18 mouse cellular contexts compared by ENCODE assay signal in the genomic region with DNA sequence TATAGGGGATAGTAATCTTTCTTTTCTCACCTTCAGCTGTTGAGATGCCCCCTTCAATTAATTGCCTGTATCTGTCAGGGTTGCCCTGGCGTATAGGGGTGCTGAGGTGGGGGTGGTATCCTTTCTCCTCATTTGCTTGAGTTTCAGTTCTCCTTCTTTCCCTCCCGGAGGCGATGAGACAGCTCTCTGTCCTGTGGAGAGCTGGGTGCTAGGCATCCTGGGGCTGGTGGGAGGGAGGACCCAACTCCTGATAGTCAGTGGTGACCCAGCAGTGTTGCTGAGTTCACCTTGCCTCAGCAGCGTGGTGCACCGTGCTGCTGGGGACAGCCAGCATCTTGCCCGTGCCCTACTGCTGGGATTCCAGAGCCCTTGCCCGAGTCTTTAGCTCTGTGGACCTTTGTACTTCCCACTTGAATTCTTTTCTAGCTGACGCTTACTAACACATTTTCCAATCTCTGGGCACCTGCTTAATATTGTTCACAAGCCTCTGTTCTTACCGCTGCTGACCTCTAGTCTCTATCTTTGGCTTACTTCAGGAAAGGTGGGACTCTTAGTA. TPM values are rescaled to one million over a fixed set of nuclear protein-coding genes. Genes with fewer than 3 reads are reported as not detected.
DNase-seq lines count a peak whose midpoint lies in the region; ATAC-seq lines count a peak whose summit lies in the region.
"Had no signal": no experiment of that assay in that cellular context is flagged by ENCODE, and none has a peak within 500 bp of the region (broad histone marks: within the 10 kb centered on the region; RNA-seq: fewer than 3 reads in every experiment).

No protein-coding gene starts in this region.

- H3K27me3 ChIP-seq in heart, embryonic 13.5 days (replicated peaks), result no peaks in the 10 kb centered on the region
- H3K27me3 ChIP-seq in midbrain, embryonic 13.5 days, result no peaks in the 10 kb centered on the region
- H3K27me3 ChIP-seq in midbrain, embryonic 11.5 days (ENCODE audit: control insufficient read depth, insufficient read depth, low read length), result no peaks in the 10 kb centered on the region
- no peaks in the 10 kb centered on the region for H3K27me3 ChIP-seq in neural tube, embryonic 13.5 days
- H3K27me3 ChIP-seq: hindbrain, embryonic 15.5 days; limb, embryonic 15.5 days had no signal

- H3K4me1 ChIP-seq in heart, embryonic 13.5 days, result peaks cover 43% of the 10 kb centered on the region
- peaks cover 43% of the 10 kb centered on the region for H3K4me1 ChIP-seq in midbrain, embryonic 13.5 days (replicated peaks)
- H3K4me1 ChIP-seq in midbrain, embryonic 11.5 days (ENCODE audit: control insufficient read depth, insufficient read depth, low read length), result peaks cover 25% of the 10 kb centered on the region
- peaks cover 51% of the 10 kb centered on the region for H3K4me1 ChIP-seq in neural tube, embryonic 13.5 days (replicated peaks)

- no peak for DNase-seq in heart, adult 9 months (ENCODE audit: low spot score in 2 of 2)
- DNase-seq in midbrain, embryonic 11.5 days (ENCODE audit: low spot score, missing footprints), result no peak
- DNase-seq in kidney, postnatal 14 days, result peak; percentile 48
- no peak for DNase-seq in cerebellum, postnatal 14 days
- no peak for DNase-seq in layer of hippocampus, postnatal 36 days
- DNase-seq: adrenal gland, postnatal 25 days; cerebellum, adult 9-11 months; embryo, embryonic 11 days; heart, postnatal 10 days; midbrain, embryonic 14.5 days; thymus, postnatal 4 days had no signal

- H3K27ac ChIP-seq in heart, embryonic 13.5 days (replicated peaks), result no peak overlapping the region
- no peak overlapping the region for H3K27ac ChIP-seq in midbrain, embryonic 13.5 days
- H3K27ac ChIP-seq in midbrain, embryonic 11.5 days (ENCODE audit: low read depth, low read length), result no peak overlapping the region
- H3K27ac ChIP-seq in neural tube, embryonic 13.5 days (replicated peaks), result no peak overlapping the region
- H3K27ac ChIP-seq: hindbrain, embryonic 15.5 days; limb, embryonic 15.5 days had no signal

- WGBS in heart, embryonic 13.5 days, result 56% methylated on average over 9 of the region's 9 CpGs
- 70% methylated on average over 9 of the region's 9 CpGs for WGBS in midbrain, embryonic 13.5 days
- WGBS in midbrain, embryonic 11.5 days, result 81% methylated on average over 9 of the region's 9 CpGs
- 82% methylated on average over 9 of the region's 9 CpGs for WGBS in neural tube, embryonic 13.5 days

- no peaks in the 10 kb centered on the region for H3K9me3 ChIP-seq in heart, embryonic 13.5 days
- H3K9me3 ChIP-seq in midbrain, embryonic 13.5 days, result no peaks in the 10 kb centered on the region
- H3K9me3 ChIP-seq in midbrain, embryonic 11.5 days (ENCODE audit: control insufficient read depth, low read length), result no peaks in the 10 kb centered on the region
- H3K9me3 ChIP-seq in neural tube, embryonic 13.5 days, result no peaks in the 10 kb centered on the region
- H3K9me3 ChIP-seq: hindbrain, embryonic 15.5 days; limb, embryonic 15.5 days had no signal

- 0 out of 2 replicates have a peak overlapping the region, but pooled peaks have one; percentile 21 for H3K9ac ChIP-seq in heart, embryonic 13.5 days
- H3K9ac ChIP-seq in midbrain, embryonic 13.5 days (replicated peaks), result peak overlapping the region; percentile 41; the same call in 1 of the 2 replicates
- no peak overlapping the region for H3K9ac ChIP-seq in midbrain, embryonic 11.5 days (ENCODE audit: low read length)
- 0 out of 2 replicates have a peak overlapping the region, but pooled peaks have one; percentile 3 for H3K9ac ChIP-seq in neural tube, embryonic 13.5 days
- H3K9ac ChIP-seq: hindbrain, embryonic 15.5 days; limb, embryonic 15.5 days had no signal

- no peak overlapping the region for H3K4me2 ChIP-seq in heart, embryonic 13.5 days
- no peak overlapping the region for H3K4me2 ChIP-seq in midbrain, embryonic 13.5 days (replicated peaks)
- H3K4me2 ChIP-seq in midbrain, embryonic 11.5 days, result no peak overlapping the region
- no peak overlapping the region for H3K4me2 ChIP-seq in neural tube, embryonic 13.5 days
- H3K4me2 ChIP-seq: limb, embryonic 15.5 days had no signal

- no peak overlapping the region for H3K4me3 ChIP-seq in heart, embryonic 13.5 days
- no peak overlapping the region for H3K4me3 ChIP-seq in midbrain, embryonic 13.5 days (replicated peaks)
- no peak overlapping the region for H3K4me3 ChIP-seq in midbrain, embryonic 11.5 days (ENCODE audit: low read depth, low read length)
- H3K4me3 ChIP-seq in neural tube, embryonic 13.5 days, result no peak overlapping the region
- H3K4me3 ChIP-seq: hindbrain, embryonic 15.5 days; limb, embryonic 15.5 days had no signal

- ATAC-seq in heart, embryonic 13.5 days (ENCODE audit: extremely low read depth, insufficient number of reproducible peaks, low FRiP score, low TSS enrichment), result no peak
- no peak for ATAC-seq in midbrain, embryonic 13.5 days
- no peak for ATAC-seq in midbrain, embryonic 11.5 days (ENCODE audit: low FRiP score)
- ATAC-seq in neural tube, embryonic 13.5 days (ENCODE audit: low read depth), result no peak
- ATAC-seq: forebrain, embryonic 14.5 days; intestine, embryonic 16.5 days had no signal

- H3K36me3 ChIP-seq in heart, embryonic 13.5 days, result peaks cover 12% of the 10 kb centered on the region
- peaks cover 9% of the 10 kb centered on the region for H3K36me3 ChIP-seq in midbrain, embryonic 13.5 days
- H3K36me3 ChIP-seq in midbrain, embryonic 11.5 days (ENCODE audit: control insufficient read depth, insufficient read depth, low read length), result peaks cover 3% of the 10 kb centered on the region; the same call in 1 of the 2 replicates
- H3K36me3 ChIP-seq in neural tube, embryonic 13.5 days, result peaks cover 12% of the 10 kb centered on the region

RNA-seq across cellular contexts. Expression of a gene that starts 3.2 kb away (rescaled TPM):
- 7.0 and 7.7 TPM in 2 replicates for polyA plus RNA-seq in heart, embryonic 13.5 days (2015; fragmentation: Nextera tagmentation; extraction: Ambion mirVana)
- polyA plus RNA-seq in midbrain, embryonic 13.5 days (2015; fragmentation: Nextera tagmentation; extraction: Ambion mirVana), result 23.8 and 26.5 TPM in 2 replicates
- 17.3 and 17.5 TPM in 2 replicates for polyA plus RNA-seq in midbrain, embryonic 11.5 days (2014; fragmentation: Nextera tagmentation; extraction: Ambion mirVana)
- 26.1 and 27.8 TPM in 2 replicates for polyA plus RNA-seq in neural tube, embryonic 13.5 days (2015; fragmentation: Nextera tagmentation; extraction: Ambion mirVana)
- total RNA-seq in layer of hippocampus, postnatal 36 days (2021), result 10 to 100 TPM; 87.3 to 88.1 TPM

RNA-seq across cellular contexts. Expression of a gene that starts 17.0 kb away (rescaled TPM):
- 32.5 and 35.5 TPM in 2 replicates for polyA plus RNA-seq in heart, embryonic 13.5 days (2015; fragmentation: Nextera tagmentation; extraction: Ambion mirVana)
- 60.3 and 61.9 TPM in 2 replicates for polyA plus RNA-seq in midbrain, embryonic 13.5 days (2015; fragmentation: Nextera tagmentation; extraction: Ambion mirVana)
- 51.9 and 53.0 TPM in 2 replicates for polyA plus RNA-seq in midbrain, embryonic 11.5 days (2014; fragmentation: Nextera tagmentation; extraction: Ambion mirVana)
- 55.8 and 55.9 TPM in 2 replicates for polyA plus RNA-seq in neural tube, embryonic 13.5 days (2015; fragmentation: Nextera tagmentation; extraction: Ambion mirVana)
- total RNA-seq in layer of hippocampus, postnatal 36 days (2021), result 10 to 100 TPM; 54.8 to 57.8 TPM

RNA-seq across cellular contexts. Expression of a gene that starts 41.2 kb away (rescaled TPM):
- 21.7 and 22.0 TPM in 2 replicates for polyA plus RNA-seq in heart, embryonic 13.5 days (2015; fragmentation: Nextera tagmentation; extraction: Ambion mirVana)
- polyA plus RNA-seq in midbrain, embryonic 13.5 days (2015; fragmentation: Nextera tagmentation; extraction: Ambion mirVana), result 36.1 and 37.8 TPM in 2 replicates
- polyA plus RNA-seq in midbrain, embryonic 11.5 days (2014; fragmentation: Nextera tagmentation; extraction: Ambion mirVana), result 17.5 and 19.2 TPM in 2 replicates
- 35.0 and 41.4 TPM in 2 replicates for polyA plus RNA-seq in neural tube, embryonic 13.5 days (2015; fragmentation: Nextera tagmentation; extraction: Ambion mirVana)
- 10 to 100 TPM; 55.4 to 56.3 TPM for total RNA-seq in layer of hippocampus, postnatal 36 days (2021)

RNA-seq across cellular contexts. Expression of a gene that starts 56.8 kb away (rescaled TPM):
- not detected in 2 replicates for polyA plus RNA-seq in heart, embryonic 13.5 days (2015; fragmentation: Nextera tagmentation; extraction: Ambion mirVana)
- 0.20 TPM in 1 of 2 replicates, not detected in the other for polyA plus RNA-seq in midbrain, embryonic 13.5 days (2015; fragmentation: Nextera tagmentation; extraction: Ambion mirVana)
- polyA plus RNA-seq in midbrain, embryonic 11.5 days (2014; fragmentation: Nextera tagmentation; extraction: Ambion mirVana), result not detected in 2 replicates
- not detected in 2 replicates for polyA plus RNA-seq in neural tube, embryonic 13.5 days (2015; fragmentation: Nextera tagmentation; extraction: Ambion mirVana)
- total RNA-seq in layer of hippocampus, postnatal 36 days (2021), result under 1 TPM; 0.27 to 0.46 TPM
- polyA plus RNA-seq: forebrain, embryonic 14.5 days; hindbrain, embryonic 15.5 days; intestine, embryonic 16.5 days; limb, embryonic 15.5 days; midbrain, embryonic 14.5 days had no signal
